ENCODE assay signal across 8 mouse cellular contexts in genomic region chr2:27075485-27075884, GRCm38 (mm10). TPM values are rescaled to one million over a fixed set of nuclear protein-coding genes. Genes with fewer than 3 reads are reported as not detected.
DNase-seq lines count a peak whose midpoint lies in the region; ATAC-seq lines count a peak whose summit lies in the region.

No protein-coding gene starts in this region.

- ATAC-seq in CD4-positive, CD25-positive, alpha-beta regulatory T cell, adult 4 months = no peak
- no peak for ATAC-seq in activated CD4-positive, CD25-positive, alpha-beta regulatory T cell, adult 4 months

- DNase-seq in CD4-positive, CD25-positive, alpha-beta regulatory T cell, adult 2 months (ENCODE audit: low read depth, low spot score) = peak; percentile 59
- DNase-seq in left cerebral cortex, postnatal 4 days = peak; percentile 48
- DNase-seq in left cerebral cortex, postnatal 36 days (ENCODE audit: low spot score in 2 of 2) = no peak
- DNase-seq in brain, adult 2 months (ENCODE audit: low read depth, low spot score) = peak; percentile 44
- DNase-seq in heart, postnatal 36 days = peak; percentile 53 to 64
- DNase-seq in lung, postnatal 10 days = peak; percentile 77

- intact Hi-C loops in left cerebral cortex, postnatal 4 days (cut with DNase I) = no loop called here
- intact Hi-C loops in left cerebral cortex, postnatal 36 days (cut with DNase I) = no loop called here
- intact Hi-C loops in heart, postnatal 36 days (cut with DNase I) = loop anchor here (1.0 to 2.0 kb wide), 2 partner anchors 45 to 162 kb away; no protein-coding TSS in a partner anchor

RNA-seq across cellular contexts. Expression of gene Mymk, which starts 3.5 kb away (rescaled TPM):
- not detected for polyA plus RNA-seq in CD4-positive, CD25-positive, alpha-beta regulatory T cell, adult 4 months (2017; shearing (Covaris generic))
- under 1 TPM in 1 of 2 experiments, not detected in 1; 0.42 TPM for total RNA-seq in left cerebral cortex, postnatal 4 days (2021)
- under 1 TPM in 1 of 2 experiments, not detected in 1; 0.44 TPM for total RNA-seq in left cerebral cortex, postnatal 36 days (2021)
- total RNA-seq in heart, postnatal 36 days (2021) = not detected
- polyA plus RNA-seq in activated CD4-positive, CD25-positive, alpha-beta regulatory T cell, adult 4 months (2017; shearing (Covaris generic)) = not detected

RNA-seq across cellular contexts. Expression of gene Adamtsl2, which starts 3.7 kb away (rescaled TPM):
- under 1 TPM in 1 of 2 experiments, not detected in 1; 0.31 TPM for polyA plus RNA-seq in CD4-positive, CD25-positive, alpha-beta regulatory T cell, adult 4 months (2017; shearing (Covaris generic))
- 10 to 100 TPM; 23.8 to 25.1 TPM for total RNA-seq in left cerebral cortex, postnatal 4 days (2021)
- total RNA-seq in left cerebral cortex, postnatal 36 days (2021) = 10 to 100 TPM; 22.0 to 22.2 TPM
- 10 to 100 TPM; 20.3 to 21.4 TPM for total RNA-seq in heart, postnatal 36 days (2021)
- not detected for polyA plus RNA-seq in activated CD4-positive, CD25-positive, alpha-beta regulatory T cell, adult 4 months (2017; shearing (Covaris generic))

RNA-seq across cellular contexts. Expression of gene Slc2a6, which starts 47.7 kb away (rescaled TPM):
- 1 to 10 TPM; 2.4 to 5.6 TPM for polyA plus RNA-seq in CD4-positive, CD25-positive, alpha-beta regulatory T cell, adult 4 months (2017; shearing (Covaris generic))
- 10 to 100 TPM; 23.3 to 27.5 TPM for total RNA-seq in left cerebral cortex, postnatal 4 days (2021)
- total RNA-seq in left cerebral cortex, postnatal 36 days (2021) = 10 to 100 TPM; 32.2 to 32.4 TPM
- under 1 TPM in 1 of 2 experiments, not detected in 1; 0.73 TPM for total RNA-seq in heart, postnatal 36 days (2021)
- polyA plus RNA-seq in activated CD4-positive, CD25-positive, alpha-beta regulatory T cell, adult 4 months (2017; shearing (Covaris generic)) = 1 to 10 TPM; 2.1 to 3.2 TPM

Comparison
In these comparisons a context has a peak if more than half of its experiments do, and no peak if none do; other contexts are left out.
1. DNase-seq: peak in CD4-positive, CD25-positive, alpha-beta regulatory T cell, adult 2 months (single experiment), left cerebral cortex, postnatal 4 days (single experiment), brain, adult 2 months (single experiment), heart, postnatal 36 days (2 of 2) and lung, postnatal 10 days (single experiment); none in left cerebral cortex, postnatal 36 days (0 of 2).
2. RNA of gene Slc2a6, which starts 47.7 kb away (total RNA-seq): 32.2 to 32.4 TPM in left cerebral cortex, postnatal 36 days and 23.3 to 27.5 TPM in left cerebral cortex, postnatal 4 days; 0.73 TPM in heart, postnatal 36 days; every median in the first group is over 10 times any median in the second.